Mouse (Mus musculus) heart, postnatal 14 days (tissue): ENCODE results near the gene Rph3a. TPM values are rescaled to one million over a fixed set of nuclear protein-coding genes. Genes with fewer than 3 reads are reported as not detected.
A peak's percentile ranks its signal among the peaks of the same experiment; 100 is the strongest.

Experiments used
- DNase-seq, 2 experiments: peaks; one replicate each; pipeline ENCODE4 v3.0.0; 2021 to 2022
- intact Hi-C: fragments of 180-260 bp; cut with DNase I; formaldehyde crosslinking; loops from one replicate; pipeline ENCODE4 v1.15.1; 2025
- long read RNA-seq, 2 experiments: library from polyadenylated mRNA; stranded (forward); transcript quantifications; one replicate each; pipeline ENCODE4 v2.0.0; 2021
- total RNA-seq, 2 experiments: library from RNA; stranded (reverse); gene quantifications; 2 replicates each; pipeline ENCODE4 v1.2.3; 2021

Gene Rph3a
- total RNA-seq, result not detected
- long read RNA-seq, experiment 1, result 0 reads
- long read RNA-seq, experiment 2, partial matches to known transcripts, result 0 of 1 reads
- long read RNA-seq, experiment 2, other reads (novel, unspliced or antisense), result 1 of 1 reads

- intact Hi-C loops, result no loop called here
Observed at GRCm38 (mm10) chr5:121009811-121010569, at the start of gene Rph3a. Gene Rph3a (minus strand): TSS chr5:121010092.

DNA sequence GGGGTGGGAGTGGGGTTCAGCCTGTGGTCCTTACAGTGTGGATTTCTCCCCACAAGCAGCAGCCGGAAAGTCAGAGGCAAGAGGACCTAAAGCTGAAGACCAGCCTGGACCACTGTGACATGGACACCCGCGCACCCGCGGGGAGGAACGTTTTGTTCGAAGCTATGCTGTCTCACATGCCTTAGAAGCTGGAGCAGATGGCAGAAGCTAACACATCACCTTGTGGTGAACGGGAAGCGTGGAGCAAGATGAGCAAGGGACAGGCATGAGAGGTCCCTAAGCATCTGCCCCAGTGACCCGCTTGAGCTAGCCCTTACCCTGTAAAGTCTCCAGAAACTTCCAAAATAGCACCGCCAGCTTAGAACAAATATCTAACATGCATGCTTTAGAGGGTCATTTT, 48.4 kb upstream of the Rph3a start:
- DNase-seq, result no peak
- intact Hi-C loops, result no loop called here

More at GRCm38 (mm10) chr5:121009811-121010569, at the start of gene Rph3a:
- DNase-seq, result no peak

GRCm38 (mm10) chr5:121053886-121054285, 44.0 kb upstream of the Rph3a start:
- intact Hi-C loops, result no loop called here
- DNase-seq, result no peak

DNA sequence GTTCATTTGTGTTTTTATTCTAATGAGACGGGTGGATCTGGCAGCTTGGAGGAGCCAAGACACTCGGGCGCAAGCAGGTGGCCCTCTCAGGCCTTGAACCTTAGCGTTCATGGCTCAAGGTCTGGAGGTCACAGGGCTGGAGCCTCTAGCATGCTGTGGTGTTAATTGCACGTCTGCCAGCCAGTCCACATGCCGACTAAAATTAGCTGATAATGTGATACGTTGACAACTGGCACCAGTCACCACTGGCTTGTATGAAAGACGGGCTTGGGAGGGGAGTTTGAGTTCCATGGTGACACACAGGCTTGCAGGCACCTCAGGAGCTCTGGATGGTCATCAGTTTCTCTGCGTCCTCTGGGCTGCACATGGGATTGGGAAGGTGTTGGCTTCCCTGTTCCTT, 31.9 kb upstream of the Rph3a start:
- peak; percentile 4 to 21 for DNase-seq
- intact Hi-C loops, result no loop called here

DNA sequence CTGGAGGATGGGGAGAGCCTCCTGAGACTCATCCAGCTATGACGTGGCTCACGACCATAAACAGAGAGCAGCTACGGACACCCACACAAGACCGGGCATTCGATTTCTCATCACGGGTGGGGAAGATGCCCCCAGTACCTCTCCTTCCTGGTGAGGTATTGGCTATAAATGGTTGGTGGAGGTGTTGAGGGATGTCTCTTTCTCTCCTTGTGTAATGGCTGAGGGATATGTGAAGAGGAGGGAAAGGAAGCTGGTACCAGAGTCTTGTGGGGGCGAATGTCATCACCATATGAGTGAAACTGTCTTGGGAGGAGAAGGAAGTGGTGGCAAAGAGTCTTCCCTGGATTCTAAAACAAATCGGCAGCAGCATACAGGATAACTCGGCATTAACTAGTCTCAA, 29.6 kb upstream of the Rph3a start:
- no peak for DNase-seq
- intact Hi-C loops, result no loop called here

- intact Hi-C loops, result no loop called here
- no peak for DNase-seq
Observed at GRCm38 (mm10) chr5:121030161-121030560, 20.3 kb upstream of the Rph3a start.

- intact Hi-C loops, result no loop called here
- DNase-seq, result no peak
Observed at GRCm38 (mm10) chr5:121019505-121019904, 9.6 kb upstream of the Rph3a start.

GRCm38 (mm10) chr5:121017699-121018098, 7.8 kb upstream of the Rph3a start:
- DNase-seq, result no peak
- intact Hi-C loops, result no loop called here

DNA sequence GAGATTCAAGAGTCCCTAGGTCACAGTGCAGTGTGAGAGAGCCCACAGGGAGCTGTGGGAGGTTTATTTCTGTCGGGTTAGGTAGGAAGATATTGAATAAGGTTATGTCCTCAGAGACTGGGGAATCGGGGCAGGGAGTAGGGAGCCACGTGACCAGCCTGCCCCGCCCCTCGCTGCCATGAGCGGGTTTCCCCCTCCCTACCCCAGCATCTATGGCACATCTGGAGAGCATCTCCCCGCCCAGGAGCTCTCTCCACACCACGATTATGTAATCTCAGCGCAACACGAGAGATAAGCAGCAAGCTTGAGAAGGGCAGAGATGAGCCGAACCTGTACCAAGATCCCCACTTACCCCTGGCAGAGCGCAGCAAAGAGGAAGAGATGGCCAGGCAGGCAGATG, 6.5 kb upstream of the Rph3a start:
- intact Hi-C loops, result no loop called here
- no peak for DNase-seq

- no peak for DNase-seq
- intact Hi-C loops, result no loop called here
Observed at GRCm38 (mm10) chr5:121014496-121014895, 4.6 kb upstream of the Rph3a start.

GRCm38 (mm10) chr5:121011962-121012361, 2.1 kb upstream of the Rph3a start:
- DNase-seq, result no peak
- intact Hi-C loops, result no loop called here

GRCm38 (mm10) chr5:121009406-121009805, 486 bp downstream of the Rph3a start:
- DNase-seq, result peak; percentile 59 to 77

GRCm38 (mm10) chr5:121008411-121009239, 1.3 kb downstream of the Rph3a start:
- no peak for DNase-seq
- intact Hi-C loops, result no loop called here

More at GRCm38 (mm10) chr5:121009406-121009805, 486 bp downstream of the Rph3a start:
- intact Hi-C loops, result no loop called here

DNA sequence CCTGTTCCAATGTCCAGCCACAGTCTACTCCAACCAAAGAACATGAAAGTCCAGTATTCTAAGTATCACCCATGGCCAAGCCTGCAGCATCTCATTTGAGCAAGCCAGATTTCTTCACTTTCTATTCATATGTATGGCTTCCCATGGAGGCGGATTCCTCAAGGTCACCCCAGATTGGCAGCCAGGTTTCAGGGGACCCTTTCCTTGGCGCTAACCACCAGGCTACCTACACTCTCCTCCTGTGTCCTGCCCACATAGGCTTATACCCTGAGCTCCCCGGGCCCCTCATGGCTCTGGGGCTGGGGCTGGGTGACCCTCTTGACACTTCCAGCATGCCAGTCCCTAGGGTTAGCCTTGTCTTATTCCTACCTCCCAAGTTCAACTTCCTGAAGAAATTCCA, 2.3 kb downstream of the Rph3a start:
- no peak for DNase-seq
- intact Hi-C loops, result no loop called here

- DNase-seq, result no peak
- intact Hi-C loops, result no loop called here
Observed at GRCm38 (mm10) chr5:121007130-121007529, 2.8 kb downstream of the Rph3a start.

GRCm38 (mm10) chr5:121006176-121006575, 3.7 kb downstream of the Rph3a start:
- DNase-seq, result no peak
- intact Hi-C loops, result no loop called here

DNA sequence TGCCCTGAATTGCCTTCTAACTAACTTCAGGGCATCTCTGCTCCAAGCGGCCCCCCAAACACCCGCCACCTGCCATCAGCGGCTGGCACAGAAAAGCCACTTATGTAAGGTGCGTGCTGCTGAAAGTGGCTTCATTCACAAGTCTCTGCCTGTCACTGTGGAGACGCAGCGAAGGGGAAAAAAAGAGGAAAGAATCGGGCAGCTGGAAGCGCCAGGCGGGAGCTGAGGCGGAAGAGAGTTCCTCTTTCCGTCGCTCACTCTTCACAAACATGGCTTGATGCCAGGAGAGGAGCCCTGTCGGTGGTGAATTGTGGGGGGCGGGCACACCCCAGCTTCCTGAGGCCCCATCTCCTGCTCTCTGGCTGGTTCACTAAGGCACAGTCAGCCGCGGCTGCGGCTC, 6.1 kb downstream of the Rph3a start:
- intact Hi-C loops, result no loop called here
- DNase-seq, result no peak

DNA sequence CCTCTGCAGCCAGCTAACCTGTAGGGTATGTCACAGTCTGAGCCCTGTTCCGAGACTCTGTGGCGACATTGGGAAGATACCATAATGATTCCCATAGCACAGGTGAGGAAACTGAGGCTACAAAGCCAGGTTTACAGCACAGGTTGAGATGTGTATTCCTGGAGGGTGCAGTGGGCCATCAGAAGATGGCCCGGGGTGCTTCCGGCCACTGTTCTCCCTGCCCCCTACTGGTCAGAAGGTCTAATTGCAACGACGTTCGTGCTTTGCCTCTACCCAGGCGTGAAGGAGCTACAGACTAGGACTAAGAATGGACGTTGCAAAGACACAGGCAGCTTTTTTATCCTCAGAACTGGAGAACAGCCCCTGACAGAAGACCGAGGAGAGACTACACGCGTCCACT, 10.3 kb downstream of the Rph3a start:
- DNase-seq, result no peak
- intact Hi-C loops, result no loop called here

DNA sequence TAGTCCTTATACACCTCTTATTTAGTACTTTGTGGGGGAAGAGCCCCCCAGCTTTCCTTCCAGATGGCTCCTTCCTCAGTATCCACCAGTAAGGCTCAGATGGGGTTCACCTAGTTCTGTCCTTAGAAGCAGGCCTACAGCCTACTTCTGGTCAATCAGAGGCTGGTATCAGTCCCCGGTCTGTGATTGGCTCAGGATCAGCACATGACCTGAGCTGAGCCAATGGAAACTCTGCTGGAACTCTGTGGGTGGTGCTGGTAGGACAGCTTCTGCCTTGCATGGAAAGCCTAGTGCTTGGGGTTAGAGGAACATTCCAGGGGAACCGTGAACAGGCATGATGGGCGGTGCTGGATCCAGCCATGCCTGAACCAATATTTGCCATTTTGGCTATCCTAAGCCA, 21.5 kb downstream of the Rph3a start:
- DNase-seq, result no peak
- intact Hi-C loops, result no loop called here

GRCm38 (mm10) chr5:120983029-120983428, 26.9 kb downstream of the Rph3a start:
- intact Hi-C loops, result no loop called here
- no peak for DNase-seq

DNA sequence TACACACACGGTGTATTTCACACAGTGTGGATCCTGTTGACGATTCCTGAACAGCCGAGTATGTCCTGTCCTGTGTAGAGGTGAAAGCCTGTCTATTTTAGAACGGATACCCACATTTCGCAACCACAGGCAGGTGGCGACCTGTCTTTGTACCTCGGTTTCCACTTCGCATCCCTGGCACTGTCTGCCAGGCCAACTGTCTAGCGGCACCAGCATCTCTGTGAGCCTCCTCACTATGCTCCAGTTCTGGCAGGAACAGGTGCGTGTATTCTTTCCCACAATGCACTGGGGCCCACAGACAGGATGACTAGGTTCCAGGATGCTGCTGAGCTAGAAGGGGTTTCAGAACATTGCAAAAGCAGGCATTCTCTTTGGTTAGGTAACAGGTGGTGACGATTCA, 28.7 kb downstream of the Rph3a start:
- intact Hi-C loops, result no loop called here
- DNase-seq, result no peak

DNA sequence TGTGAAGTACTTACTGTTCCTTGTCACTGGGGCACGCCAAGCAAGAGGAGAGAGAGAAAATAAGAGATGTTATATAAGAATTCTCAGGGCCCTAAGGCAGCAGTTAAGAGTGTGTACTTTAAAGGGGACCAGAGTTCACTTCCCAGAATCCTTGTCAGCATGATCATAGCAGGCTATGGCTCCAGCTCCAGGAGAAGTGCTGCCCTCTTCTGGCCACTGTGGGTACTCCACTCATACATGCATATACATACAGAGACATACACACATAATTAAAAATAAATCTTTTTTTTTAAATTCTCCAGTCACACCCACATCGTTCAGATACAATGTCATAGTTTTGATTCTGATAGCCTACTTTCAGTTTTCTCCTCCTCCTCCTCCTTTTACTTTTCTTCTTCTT, 29.8 kb downstream of the Rph3a start:
- DNase-seq, result no peak
- intact Hi-C loops, result no loop called here
